Mouse (Mus musculus): ENCODE measurements at regions not wholly inside any gene's neighbourhood (a gene's known extent, or its start where the extent isn't known, plus 50 kb on each side); places are given as distances from the start of the nearest gene placed in this dataset.

DNA sequence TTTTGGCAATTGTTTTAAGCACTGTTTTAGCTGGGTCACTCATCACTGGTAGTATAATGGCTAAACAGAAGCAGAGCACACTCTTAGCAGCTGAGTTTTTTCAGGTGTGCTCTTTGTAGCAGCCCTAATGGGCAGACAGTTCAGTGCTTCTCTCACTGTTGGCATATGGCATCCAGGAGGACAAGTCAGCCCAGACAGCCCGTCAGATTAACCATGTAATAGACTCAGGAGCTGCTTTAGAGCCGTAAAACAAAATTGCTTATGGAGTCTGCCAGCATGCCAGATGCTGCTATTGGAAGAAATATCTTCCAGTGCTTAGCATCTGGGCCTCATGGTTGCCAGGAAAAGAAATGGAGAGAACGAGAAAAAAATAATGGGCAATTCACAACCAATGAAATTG lies 835.7 kb upstream of the Nudt12 start:
- Histone ChIP-seq H3K9ac (ENCODE audit: low read depth, low read length) (no peak overlapping the region), H3K27me3 (ENCODE audit: control insufficient read depth, insufficient read depth, low read length) (no peaks in the 10 kb centered on the region), H3K4me2 (replicated peaks; ENCODE audit: low read depth, low read length) (no peak overlapping the region), H3K4me3 (ENCODE audit: low read length) (no peak overlapping the region), H3K9me3 (ENCODE audit: control insufficient read depth, low read length) (no peaks in the 10 kb centered on the region), H3K36me3 (ENCODE audit: control insufficient read depth, insufficient read depth, low read length) (no peaks in the 10 kb centered on the region), H3K4me1 (ENCODE audit: control insufficient read depth, insufficient read depth, low read length) (no peaks in the 10 kb centered on the region), H3K27ac (ENCODE audit: low read depth, low read length) (no peak overlapping the region)
- no peak for ATAC-seq (ENCODE audit: low FRiP score, low TSS enrichment)
- WGBS: 66% methylated on average over 3 of the region's 3 CpGs

DNA sequence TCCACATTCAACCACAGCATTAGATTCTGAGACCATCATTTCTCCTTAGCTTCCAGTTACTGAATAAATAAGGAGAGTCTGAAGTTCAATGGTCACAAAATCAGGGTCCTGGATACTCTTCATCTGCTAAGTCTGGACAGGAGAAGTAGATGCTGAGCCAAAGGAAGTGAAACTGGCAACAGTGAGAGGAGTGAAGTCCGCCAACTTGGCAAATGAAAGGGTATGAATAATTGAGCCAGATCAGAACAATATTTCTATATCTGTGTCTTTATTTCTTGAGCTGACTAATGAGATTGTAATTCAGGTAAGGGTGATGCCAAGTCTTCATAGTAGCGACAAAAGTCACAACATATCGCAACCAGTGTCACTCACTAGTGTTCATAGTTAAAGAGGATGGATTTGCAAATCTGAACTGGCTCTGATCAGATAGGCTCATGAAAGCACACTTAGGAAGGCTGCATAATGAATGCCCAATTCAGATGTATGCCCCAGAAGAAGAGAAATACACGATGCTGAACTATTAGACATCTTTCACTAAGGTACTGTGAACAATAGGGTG lies 832.2 kb upstream of the Nudt12 start:
- H3K27me3 ChIP-seq (ENCODE audit: control insufficient read depth, insufficient read depth, low read length): no peaks in the 10 kb centered on the region
- H3K4me2 ChIP-seq (replicated peaks; ENCODE audit: low read depth, low read length): no peak overlapping the region
- no peak overlapping the region for H3K9ac ChIP-seq (ENCODE audit: low read depth, low read length)
- 92% methylated on average over 4 of the region's 4 CpGs for WGBS
- no peaks in the 10 kb centered on the region for H3K36me3 ChIP-seq (ENCODE audit: control insufficient read depth, insufficient read depth, low read length)
- H3K9me3 ChIP-seq (ENCODE audit: control insufficient read depth, low read length): no peaks in the 10 kb centered on the region
- ATAC-seq (ENCODE audit: low FRiP score, low TSS enrichment): no peak
- H3K4me3 ChIP-seq (ENCODE audit: low read length): no peak overlapping the region
- no peak overlapping the region for H3K27ac ChIP-seq (ENCODE audit: low read depth, low read length)
- H3K4me1 ChIP-seq (ENCODE audit: control insufficient read depth, insufficient read depth, low read length): no peaks in the 10 kb centered on the region

DNA sequence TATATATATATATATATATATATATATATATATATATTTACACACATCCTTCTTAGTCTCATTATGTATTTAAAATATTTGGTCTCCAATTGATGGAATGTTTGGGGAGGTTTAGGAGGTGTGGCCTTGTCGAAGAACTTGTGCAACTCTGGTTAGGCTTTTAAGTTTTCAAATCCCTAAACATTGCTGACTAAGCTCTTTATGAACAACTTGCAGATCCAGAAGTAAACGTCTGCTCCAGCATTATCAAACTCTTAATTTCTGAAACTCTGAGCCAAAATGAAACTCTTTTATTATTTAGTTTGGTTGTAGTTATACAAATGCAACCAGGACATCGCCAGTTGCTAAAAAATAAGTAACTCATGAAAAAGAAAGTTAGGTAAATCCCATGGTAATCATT lies 792.7 kb upstream of the Nudt12 start:
- H3K27me3 ChIP-seq (ENCODE audit: control insufficient read depth, insufficient read depth, low read length): no peaks in the 10 kb centered on the region
- H3K4me2 ChIP-seq (replicated peaks; ENCODE audit: low read depth, low read length): no peak overlapping the region
- no peak overlapping the region for H3K27ac ChIP-seq (ENCODE audit: low read depth, low read length)
- H3K4me3 ChIP-seq (ENCODE audit: low read length): no peak overlapping the region
- H3K36me3 ChIP-seq (ENCODE audit: control insufficient read depth, insufficient read depth, low read length): no peaks in the 10 kb centered on the region
- ATAC-seq (ENCODE audit: low FRiP score, low TSS enrichment): no peak
- H3K9ac ChIP-seq (ENCODE audit: low read depth, low read length): no peak overlapping the region
- WGBS: 85% methylated on average over 3 of the region's 3 CpGs
- no peaks in the 10 kb centered on the region for H3K4me1 ChIP-seq (ENCODE audit: control insufficient read depth, insufficient read depth, low read length)
- no peaks in the 10 kb centered on the region for H3K9me3 ChIP-seq (ENCODE audit: control insufficient read depth, low read length)

DNA sequence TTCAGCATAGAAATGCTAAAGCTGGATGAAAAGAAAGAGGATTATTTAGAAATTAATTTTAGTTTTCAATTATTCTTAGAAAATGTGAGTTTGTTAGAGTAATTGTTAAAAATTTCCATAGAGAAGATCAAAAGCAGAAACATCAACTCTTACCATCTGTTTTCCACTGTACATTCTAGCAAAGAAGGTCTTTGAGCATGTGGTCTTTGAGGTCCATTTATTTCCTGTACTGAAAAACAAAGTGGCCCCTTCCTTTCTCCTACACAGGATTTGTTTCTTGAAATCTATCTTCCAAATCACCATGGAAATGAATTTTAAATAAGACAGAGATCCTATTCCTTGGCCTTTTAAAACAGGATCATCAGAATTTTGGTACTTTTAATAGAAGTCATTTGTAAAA lies 780.3 kb upstream of the Nudt12 start:
- no peak for ATAC-seq (ENCODE audit: low FRiP score, low TSS enrichment)
- Histone ChIP-seq H3K9me3 (ENCODE audit: control insufficient read depth, low read length) (no peaks in the 10 kb centered on the region), H3K4me2 (replicated peaks; ENCODE audit: low read depth, low read length) (no peak overlapping the region), H3K4me3 (ENCODE audit: low read length) (no peak overlapping the region), H3K9ac (ENCODE audit: low read depth, low read length) (no peak overlapping the region), H3K27ac (ENCODE audit: low read depth, low read length) (no peak overlapping the region), H3K36me3 (ENCODE audit: control insufficient read depth, insufficient read depth, low read length) (no peaks in the 10 kb centered on the region), H3K27me3 (ENCODE audit: control insufficient read depth, insufficient read depth, low read length) (no peaks in the 10 kb centered on the region), H3K4me1 (ENCODE audit: control insufficient read depth, insufficient read depth, low read length) (no peaks in the 10 kb centered on the region)

DNA sequence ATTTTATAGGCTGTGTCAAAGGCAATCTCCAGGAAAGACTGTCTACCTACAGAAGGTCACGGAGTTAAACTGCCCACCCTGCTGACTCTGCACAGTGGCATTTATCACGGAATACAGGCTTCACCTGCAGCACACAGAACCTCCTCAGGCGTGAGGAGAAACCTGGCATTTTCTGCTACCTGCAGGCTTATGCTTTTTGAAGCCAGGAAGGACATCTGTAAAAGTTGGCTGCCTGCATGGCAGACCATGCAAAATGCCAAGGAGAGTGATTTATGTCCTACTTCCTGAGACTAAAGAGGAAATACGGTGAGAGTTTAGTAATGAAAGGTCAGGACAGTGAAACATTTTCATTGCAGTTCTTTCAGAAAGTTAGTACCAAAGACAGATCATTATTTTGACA lies 779.6 kb upstream of the Nudt12 start:
- H3K4me2 ChIP-seq (replicated peaks; ENCODE audit: low read depth, low read length): no peak overlapping the region
- no peaks in the 10 kb centered on the region for H3K9me3 ChIP-seq (ENCODE audit: control insufficient read depth, low read length)
- no peaks in the 10 kb centered on the region for H3K36me3 ChIP-seq (ENCODE audit: control insufficient read depth, insufficient read depth, low read length)
- 0 out of 2 replicates have a peak, but pooled peaks have one; percentile 28 for ATAC-seq (ENCODE audit: low FRiP score, low TSS enrichment)
- H3K9ac ChIP-seq (ENCODE audit: low read depth, low read length): no peak overlapping the region
- no peaks in the 10 kb centered on the region for H3K27me3 ChIP-seq (ENCODE audit: control insufficient read depth, insufficient read depth, low read length)
- H3K4me3 ChIP-seq (ENCODE audit: low read length): no peak overlapping the region
- H3K4me1 ChIP-seq (ENCODE audit: control insufficient read depth, insufficient read depth, low read length): no peaks in the 10 kb centered on the region
- no peak overlapping the region for H3K27ac ChIP-seq (ENCODE audit: low read depth, low read length)
- WGBS: 40% methylated on average over 4 of the region's 4 CpGs

DNA sequence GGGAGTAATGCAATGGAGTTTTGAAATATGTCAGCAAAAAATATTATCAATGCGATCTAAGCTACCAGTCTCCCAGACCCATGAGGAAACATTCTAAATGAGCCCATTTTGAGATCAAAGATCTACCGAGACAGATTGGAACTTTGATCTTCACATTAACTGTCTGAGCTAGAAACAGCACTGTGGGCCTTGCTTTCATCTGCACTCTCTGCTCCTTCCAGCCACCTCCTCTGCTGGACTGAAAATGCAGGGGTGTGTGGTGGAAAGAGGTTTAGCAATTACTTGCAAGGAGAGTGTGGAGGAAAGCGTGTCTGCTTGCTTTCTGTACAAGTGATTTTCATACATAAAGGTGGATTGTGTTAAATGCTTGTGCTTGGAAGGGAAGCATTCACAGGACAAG lies 760.9 kb upstream of the Nudt12 start:
- no peak overlapping the region for H3K4me2 ChIP-seq (replicated peaks; ENCODE audit: low read depth, low read length)
- no peaks in the 10 kb centered on the region for H3K4me1 ChIP-seq (ENCODE audit: control insufficient read depth, insufficient read depth, low read length)
- no peak for ATAC-seq (ENCODE audit: low FRiP score, low TSS enrichment)
- H3K27ac ChIP-seq (ENCODE audit: low read depth, low read length): no peak overlapping the region
- H3K27me3 ChIP-seq (ENCODE audit: control insufficient read depth, insufficient read depth, low read length): no peaks in the 10 kb centered on the region
- H3K36me3 ChIP-seq (ENCODE audit: control insufficient read depth, insufficient read depth, low read length): no peaks in the 10 kb centered on the region
- H3K4me3 ChIP-seq (ENCODE audit: low read length): no peak overlapping the region
- H3K9ac ChIP-seq (ENCODE audit: low read depth, low read length): no peak overlapping the region
- no peaks in the 10 kb centered on the region for H3K9me3 ChIP-seq (ENCODE audit: control insufficient read depth, low read length)
- 29% methylated on average over 3 of the region's 3 CpGs for WGBS

DNA sequence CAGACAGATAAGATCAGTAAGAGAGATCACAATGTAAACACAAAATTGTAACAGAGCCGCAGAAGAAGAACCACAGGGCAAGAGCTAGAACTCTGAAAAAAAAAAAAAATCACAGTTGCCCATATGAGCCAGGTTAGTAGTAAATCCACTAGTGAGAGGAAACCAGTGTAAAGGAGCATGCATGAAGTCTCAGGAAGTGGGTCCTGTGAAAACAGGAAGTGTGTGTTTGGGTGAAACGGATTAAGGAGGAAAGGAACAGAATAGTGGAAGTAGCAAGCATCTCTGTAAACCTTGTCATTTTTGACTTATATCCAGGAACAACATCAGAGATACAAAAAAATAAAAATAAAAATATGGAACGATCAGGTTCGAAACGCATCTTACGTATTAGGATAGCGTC lies 753.4 kb upstream of the Nudt12 start:
- WGBS: 79% methylated on average over 7 of the region's 7 CpGs
- H3K4me3 ChIP-seq (ENCODE audit: low read length): no peak overlapping the region
- no peak for ATAC-seq (ENCODE audit: low FRiP score, low TSS enrichment)

DNA sequence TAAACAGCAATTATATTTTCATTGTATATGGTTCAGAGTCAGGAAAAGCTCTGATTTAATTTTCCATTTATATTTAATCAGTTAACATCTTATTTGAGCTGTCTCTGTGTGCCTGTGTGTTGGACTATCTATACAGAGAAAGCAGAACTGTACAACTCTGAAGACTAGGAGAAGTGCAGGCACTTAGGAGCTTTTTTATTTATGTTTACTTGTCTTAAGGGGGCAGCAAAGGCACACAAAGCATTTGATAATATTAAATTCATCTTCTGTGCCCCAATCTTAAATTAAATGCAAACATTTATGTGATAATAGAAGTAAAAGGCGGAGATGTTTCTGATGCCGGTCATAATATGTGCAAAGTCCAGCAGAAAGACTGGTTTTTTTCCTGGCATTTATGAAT lies 751.3 kb upstream of the Nudt12 start:
- H3K36me3 ChIP-seq (ENCODE audit: control insufficient read depth, insufficient read depth, low read length): no peaks in the 10 kb centered on the region
- H3K4me1 ChIP-seq (ENCODE audit: control insufficient read depth, insufficient read depth, low read length): no peaks in the 10 kb centered on the region
- no peaks in the 10 kb centered on the region for H3K9me3 ChIP-seq (ENCODE audit: control insufficient read depth, low read length)
- H3K4me3 ChIP-seq (ENCODE audit: low read length): no peak overlapping the region
- H3K27ac ChIP-seq (ENCODE audit: low read depth, low read length): no peak overlapping the region
- 70% methylated on average over 2 of the region's 2 CpGs for WGBS
- no peaks in the 10 kb centered on the region for H3K27me3 ChIP-seq (ENCODE audit: control insufficient read depth, insufficient read depth, low read length)
- no peak overlapping the region for H3K9ac ChIP-seq (ENCODE audit: low read depth, low read length)
- H3K4me2 ChIP-seq (replicated peaks; ENCODE audit: low read depth, low read length): no peak overlapping the region
- ATAC-seq (ENCODE audit: low FRiP score, low TSS enrichment): no peak

More for the DNA sequence above, 753.4 kb upstream of the Nudt12 start:
- no peaks in the 10 kb centered on the region for H3K4me1 ChIP-seq (ENCODE audit: control insufficient read depth, insufficient read depth, low read length)
- H3K27ac ChIP-seq (ENCODE audit: low read depth, low read length): no peak overlapping the region
- H3K9me3 ChIP-seq (ENCODE audit: control insufficient read depth, low read length): no peaks in the 10 kb centered on the region
- no peaks in the 10 kb centered on the region for H3K36me3 ChIP-seq (ENCODE audit: control insufficient read depth, insufficient read depth, low read length)
- no peaks in the 10 kb centered on the region for H3K27me3 ChIP-seq (ENCODE audit: control insufficient read depth, insufficient read depth, low read length)
- H3K9ac ChIP-seq (ENCODE audit: low read depth, low read length): no peak overlapping the region
- no peak overlapping the region for H3K4me2 ChIP-seq (replicated peaks; ENCODE audit: low read depth, low read length)

DNA sequence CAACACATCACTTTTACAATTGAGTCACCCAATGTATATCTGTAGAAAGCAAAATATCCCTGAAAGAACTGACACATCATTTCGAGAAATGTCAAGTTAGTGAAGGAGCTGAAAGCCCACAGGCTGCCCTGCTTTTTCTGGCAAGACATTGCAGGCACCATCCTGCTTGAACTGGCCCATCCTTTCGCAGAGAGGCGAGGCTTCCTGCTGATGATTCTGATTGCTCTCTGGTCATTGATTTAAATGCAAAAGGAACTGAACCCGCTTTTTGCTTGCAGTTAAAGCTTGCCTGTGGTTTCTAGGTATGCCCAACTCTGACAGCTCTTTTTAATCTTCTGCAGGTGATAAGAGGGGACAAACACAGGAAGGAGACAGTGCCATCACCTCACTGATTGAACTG lies 748.9 kb upstream of the Nudt12 start:
- WGBS: 56% methylated on average over 4 of the region's 4 CpGs
- Histone ChIP-seq H3K9me3 (ENCODE audit: control insufficient read depth, low read length) (no peaks in the 10 kb centered on the region), H3K36me3 (ENCODE audit: control insufficient read depth, insufficient read depth, low read length) (no peaks in the 10 kb centered on the region), H3K9ac (ENCODE audit: low read depth, low read length) (no peak overlapping the region), H3K4me2 (replicated peaks; ENCODE audit: low read depth, low read length) (no peak overlapping the region), H3K4me1 (ENCODE audit: control insufficient read depth, insufficient read depth, low read length) (no peaks in the 10 kb centered on the region), H3K27ac (ENCODE audit: low read depth, low read length) (no peak overlapping the region), H3K4me3 (ENCODE audit: low read length) (no peak overlapping the region), H3K27me3 (ENCODE audit: control insufficient read depth, insufficient read depth, low read length) (no peaks in the 10 kb centered on the region)
- no peak for ATAC-seq (ENCODE audit: low FRiP score, low TSS enrichment)

DNA sequence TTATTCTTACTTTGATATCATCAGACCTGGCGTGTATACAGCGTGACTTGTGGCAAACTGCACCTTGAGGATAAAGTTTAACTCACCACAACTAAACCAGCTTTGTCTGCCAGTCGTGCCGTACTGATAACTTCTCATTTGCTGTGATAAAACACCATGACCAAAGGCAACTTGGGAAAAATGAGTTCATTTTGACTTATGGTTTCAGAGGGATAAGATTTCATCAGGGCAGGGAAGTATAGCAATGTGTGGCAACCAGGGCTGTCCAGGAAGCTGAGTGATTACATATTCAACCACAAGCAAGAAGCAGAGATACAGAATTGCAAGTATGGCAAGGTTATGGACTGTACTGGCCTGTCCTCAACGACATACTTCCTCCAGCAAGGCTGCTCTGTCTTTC lies 747.7 kb upstream of the Nudt12 start:
- Histone ChIP-seq H3K9me3 (ENCODE audit: control insufficient read depth, low read length) (no peaks in the 10 kb centered on the region), H3K27me3 (ENCODE audit: control insufficient read depth, insufficient read depth, low read length) (no peaks in the 10 kb centered on the region), H3K36me3 (ENCODE audit: control insufficient read depth, insufficient read depth, low read length) (no peaks in the 10 kb centered on the region), H3K4me3 (ENCODE audit: low read length) (no peak overlapping the region), H3K27ac (ENCODE audit: low read depth, low read length) (no peak overlapping the region), H3K4me2 (replicated peaks; ENCODE audit: low read depth, low read length) (no peak overlapping the region), H3K9ac (ENCODE audit: low read depth, low read length) (no peak overlapping the region), H3K4me1 (ENCODE audit: control insufficient read depth, insufficient read depth, low read length) (no peaks in the 10 kb centered on the region)
- WGBS: 81% methylated on average over 5 of the region's 5 CpGs
- no peak for ATAC-seq (ENCODE audit: low FRiP score, low TSS enrichment)
